Mouse (Mus musculus) intestine, postnatal 0 days (tissue): ENCODE results near the gene Kcnk3. TPM values are rescaled to one million over a fixed set of nuclear protein-coding genes. Genes with fewer than 3 reads are reported as not detected.

Source experiments
- ATAC-seq: fragments of 200-750 bp; cut with Nextera tagmentation; 2 replicates; pipeline ENCODE4 v1.8.0; 2017; ENCODE audit warnings: mild to moderate bottlenecking, moderate TSS enrichment, moderate library complexity
- H3K27ac ChIP-seq: fragments of 300-500 bp; sonication (generic); 2 replicates; pipeline ENCODE4 v1.5.1; 2014; ENCODE audit warnings: mild to moderate bottlenecking, low read depth, low read length, moderate library complexity
- H3K27me3 ChIP-seq: fragments of 300-500 bp; sonication (generic); replicated peaks from 2 replicates; pipeline ENCODE4 v1.6.1; 2014; ENCODE audit warnings: low read length, mixed read lengths; ENCODE audit not compliant: control insufficient read depth, insufficient read depth
- H3K36me3 ChIP-seq: fragments of 300-500 bp; sonication (generic); 2 replicates; pipeline ENCODE4 v1.6.1; 2014; ENCODE audit warnings: mild to moderate bottlenecking, moderate library complexity; ENCODE audit not compliant: control insufficient read depth, insufficient read depth
- H3K4me1 ChIP-seq: fragments of 300-500 bp; sonication (generic); replicated peaks from 2 replicates; pipeline ENCODE4 v1.6.1; 2014; ENCODE audit warnings: antibody characterized with exemption, low read length, mixed read lengths; ENCODE audit not compliant: control insufficient read depth, insufficient read depth
- H3K4me2 ChIP-seq: fragments of 300-500 bp; sonication (generic); replicated peaks from 2 replicates; pipeline ENCODE4 v1.6.1; 2014; ENCODE audit warnings: low read depth, mild to moderate bottlenecking, moderate library complexity
- H3K4me3 ChIP-seq: fragments of 300-500 bp; sonication (generic); 2 replicates; pipeline ENCODE4 v1.5.1; 2014; ENCODE audit warnings: low read depth, low read length
- H3K9ac ChIP-seq: fragments of 300-500 bp; sonication (generic); 2 replicates; pipeline ENCODE4 v1.6.1; 2014; ENCODE audit warnings: mild to moderate bottlenecking, low read depth, low read length
- H3K9me3 ChIP-seq: fragments of 300-500 bp; sonication (generic); 2 replicates; pipeline ENCODE4 v1.6.1; 2016; ENCODE audit warnings: mixed run types; ENCODE audit not compliant: control insufficient read depth
- CTCF ChIP-seq: sonication (generic); IDR thresholded peaks from 2 replicates; pipeline ENCODE4 v1.5.1; 2016; ENCODE audit warnings: low read depth, mild to moderate bottlenecking, control low read depth, antibody characterized with exemption, moderate library complexity
- WGBS: fragments of 180-500 bp; shearing (Covaris S2); extraction: QIAGEN DNeasy Blood & Tissue Kit; methylation state at CpG from one replicate; pipeline ENCODE4 v1.1.7; 2014; 5-methylcytosine and 5-hydroxymethylcytosine counted together
- polyA plus RNA-seq: library from polyadenylated mRNA; unstranded; fragments of >200 nt; fragmentation: Nextera tagmentation; extraction: Ambion mirVana; gene quantifications from 2 replicates; pipeline ENCODE4 v1.2.1, GENCODE M21; 2015

Kcnk3 gene
- polyA plus RNA-seq, 1 experiment from 2014 or later: 8.1 TPM

GRCm38 (mm10) chr5:30618376-30619003, 30.5 kb downstream of the Kcnk3 start:
- peaks cover 8% of the 10 kb centered on the region; the same call in 1 of the 2 replicates for H3K4me1 ChIP-seq
- WGBS: 76% methylated on average over 8 of the region's 8 CpGs

GRCm38 (mm10) chr5:30619211-30619610, 31.2 kb downstream of the Kcnk3 start:
- peaks cover 8% of the 10 kb centered on the region; the same call in 1 of the 2 replicates for H3K4me1 ChIP-seq
- H3K27ac ChIP-seq: no peak overlapping the region
- WGBS: 75% methylated on average over 2 of the region's 2 CpGs
- H3K36me3 ChIP-seq: no peaks in the 10 kb centered on the region; the same call in 1 of the 2 replicates
- no peak for TF ChIP-seq CTCF
- H3K27me3 ChIP-seq: peaks cover 28% of the 10 kb centered on the region
- no peak overlapping the region for H3K9ac ChIP-seq
- no peak overlapping the region for H3K4me2 ChIP-seq
- no peak for ATAC-seq
- no peaks in the 10 kb centered on the region for H3K9me3 ChIP-seq
- no peak overlapping the region for H3K4me3 ChIP-seq

More at GRCm38 (mm10) chr5:30618376-30619003, 30.5 kb downstream of the Kcnk3 start:
- no peaks in the 10 kb centered on the region for H3K9me3 ChIP-seq
- H3K4me3 ChIP-seq: no peak overlapping the region
- no peak overlapping the region for H3K9ac ChIP-seq
- H3K36me3 ChIP-seq: no peaks in the 10 kb centered on the region; the same call in 1 of the 2 replicates
- no peak for TF ChIP-seq CTCF
- H3K27me3 ChIP-seq: peaks cover 24% of the 10 kb centered on the region
- ATAC-seq: no peak
- peak overlapping the region; percentile 52; the same call in 1 of the 2 replicates for H3K4me2 ChIP-seq
- H3K27ac ChIP-seq: no peak overlapping the region

- Histone ChIP-seq H3K9me3 (no peaks in the 10 kb centered on the region), H3K4me2 (no peak overlapping the region), H3K27me3 (peaks cover 28% of the 10 kb centered on the region), H3K4me3 (no peak overlapping the region), H3K36me3 (no peaks in the 10 kb centered on the region; the same call in 1 of the 2 replicates), H3K4me1 (peaks cover 4% of the 10 kb centered on the region; the same call in 1 of the 2 replicates), H3K9ac (no peak overlapping the region), H3K27ac (no peak overlapping the region)
- no peak for ATAC-seq
- no peak for TF ChIP-seq CTCF
- 96% methylated on average over 20 of the region's 20 CpGs for WGBS
Observed at GRCm38 (mm10) chr5:30620567-30620966, 32.6 kb downstream of the Kcnk3 start.

- Histone ChIP-seq H3K27ac (no peak overlapping the region), H3K4me1 (peaks cover 4% of the 10 kb centered on the region; the same call in 1 of the 2 replicates), H3K9ac (no peak overlapping the region), H3K4me3 (no peak overlapping the region), H3K9me3 (no peaks in the 10 kb centered on the region), H3K27me3 (peaks cover 28% of the 10 kb centered on the region), H3K4me2 (no peak overlapping the region), H3K36me3 (no peaks in the 10 kb centered on the region; the same call in 1 of the 2 replicates)
- no peak for TF ChIP-seq CTCF
- no peak for ATAC-seq
- WGBS: 96% methylated on average over 9 of the region's 9 CpGs
Observed at GRCm38 (mm10) chr5:30621211-30621790, 33.3 kb downstream of the Kcnk3 start.

- Histone ChIP-seq H3K9me3 (no peaks in the 10 kb centered on the region), H3K4me3 (no peak overlapping the region), H3K4me1 (peaks cover 4% of the 10 kb centered on the region; the same call in 1 of the 2 replicates), H3K27ac (no peak overlapping the region), H3K9ac (no peak overlapping the region), H3K27me3 (peaks cover 28% of the 10 kb centered on the region), H3K36me3 (no peaks in the 10 kb centered on the region; the same call in 1 of the 2 replicates), H3K4me2 (0 out of 2 replicates have a peak overlapping the region, but pooled peaks have one; percentile 54)
- no peak for ATAC-seq
- no peak for TF ChIP-seq CTCF
- WGBS: 61% methylated on average over 22 of the region's 22 CpGs
Observed at GRCm38 (mm10) chr5:30621844-30622176, 33.8 kb downstream of the Kcnk3 start.

GRCm38 (mm10) chr5:30622177-30622840, 34.3 kb downstream of the Kcnk3 start:
- Histone ChIP-seq H3K9me3 (no peaks in the 10 kb centered on the region), H3K27me3 (peaks cover 28% of the 10 kb centered on the region), H3K27ac (no peak overlapping the region), H3K4me2 (peak overlapping the region; percentile 54), H3K9ac (no peak overlapping the region), H3K36me3 (no peaks in the 10 kb centered on the region; the same call in 1 of the 2 replicates), H3K4me3 (peak overlapping the region; percentile 34), H3K4me1 (peaks cover 4% of the 10 kb centered on the region; the same call in 1 of the 2 replicates)
- no peak for ATAC-seq
- peak; percentile 27 for TF ChIP-seq CTCF
- WGBS: 16% methylated on average over 67 of the region's 69 CpGs
